Mouse (Mus musculus) right cerebral cortex, postnatal 10 days (tissue): ENCODE results near the gene Nop53.
"Not testable (repeated sequence)": the region's sequence is repeated elsewhere in the genome, so short reads cannot be mapped to it uniquely, and the experiment has no call there.

Source experiments
- DNase-seq, 2 experiments: peaks; one replicate each; pipeline ENCODE4 v3.0.0; 2021; ENCODE audit warnings: low spot score in 2 of 2

Nop53 gene

GRCm38 (mm10) chr7:15920645-15921190 lies 25.2 kb downstream of the Nop53 start:
- no peak for DNase-seq

GRCm38 (mm10) chr7:15919947-15920346 lies 25.9 kb downstream of the Nop53 start:
- DNase-seq: no peak

- peak in 1 of 2 experiments; percentile 39 for DNase-seq
Measured at GRCm38 (mm10) chr7:15918371-15918770, 27.5 kb downstream of the Nop53 start.

DNA sequence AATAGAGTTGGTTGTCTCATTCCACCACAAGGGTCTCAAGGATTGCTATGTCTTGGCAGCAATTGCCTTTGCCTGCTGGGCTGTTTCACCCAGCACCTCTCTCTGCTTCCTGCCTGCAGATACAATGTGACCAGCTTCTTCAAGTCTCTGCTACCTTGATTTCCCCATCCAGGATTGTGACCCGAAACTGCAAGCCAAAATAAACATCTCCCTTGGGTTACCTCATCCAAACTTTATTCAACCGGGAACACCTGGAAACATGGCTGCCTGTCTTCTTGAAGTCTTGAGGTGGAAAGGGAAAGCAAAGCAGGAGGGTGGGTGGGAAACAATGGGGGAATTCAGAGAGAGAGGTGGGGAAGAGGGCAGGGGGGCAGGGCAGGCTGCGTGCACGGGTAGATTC lies 28.9 kb downstream of the Nop53 start:
- DNase-seq: no peak

DNA sequence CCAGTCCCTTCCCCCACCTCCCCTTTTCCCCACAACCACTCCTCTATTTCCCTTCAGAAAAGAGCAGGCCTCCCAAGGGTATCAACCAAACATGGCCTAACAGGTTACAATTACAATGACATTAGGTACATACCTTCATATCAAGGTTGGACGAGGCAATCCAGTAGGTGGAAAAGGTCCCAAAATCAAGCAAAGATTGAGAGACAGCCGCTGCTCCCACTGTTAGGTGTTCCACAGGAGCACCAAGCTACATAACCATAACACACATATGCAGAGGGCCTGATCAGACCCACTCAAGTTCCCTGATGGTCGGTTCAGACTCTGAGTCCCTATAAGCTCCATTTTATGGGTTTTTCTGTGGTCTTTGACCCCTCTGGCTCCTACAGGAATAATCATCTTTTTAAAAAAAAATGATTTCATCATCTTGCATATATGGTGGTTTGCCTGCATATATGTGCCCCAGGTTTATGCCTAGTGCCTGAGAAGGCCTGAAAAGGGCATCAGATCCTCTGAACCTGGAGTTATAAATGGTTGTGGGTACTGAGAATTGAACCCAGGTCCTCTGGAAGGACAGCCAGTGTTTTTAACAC lies 29.6 kb downstream of the Nop53 start:
- no peak for DNase-seq

- DNase-seq: not testable (repeated sequence)
Measured at GRCm38 (mm10) chr7:15915695-15916094, 30.2 kb downstream of the Nop53 start.

- peak in 1 of 2 experiments; percentile 39 for DNase-seq
Measured at GRCm38 (mm10) chr7:15914751-15915150, 31.1 kb downstream of the Nop53 start.

- peak; percentile 49 for DNase-seq
Measured at GRCm38 (mm10) chr7:15914252-15914651, 31.6 kb downstream of the Nop53 start.

GRCm38 (mm10) chr7:15912183-15912582 lies 33.7 kb downstream of the Nop53 start:
- DNase-seq: peak; percentile 80 to 82

DNA sequence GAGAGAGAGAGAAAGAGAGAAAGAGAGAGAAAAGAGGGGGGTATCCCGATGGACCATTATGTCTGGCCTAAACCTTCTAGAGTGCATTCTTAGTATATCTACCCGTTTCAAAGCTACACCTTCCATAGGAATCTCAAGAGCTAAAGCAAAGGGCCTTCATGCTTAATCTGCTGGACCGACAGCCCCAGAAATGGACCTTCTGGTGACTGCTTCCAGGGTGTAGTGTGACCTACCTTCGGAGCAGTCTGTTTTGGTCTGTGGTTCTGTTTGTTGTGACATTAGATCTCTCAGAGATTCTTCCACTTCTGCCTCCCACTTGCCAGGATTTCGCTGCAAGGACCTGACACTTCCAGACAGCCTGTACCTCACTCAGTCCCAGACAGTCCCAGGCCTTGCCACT lies 35.4 kb downstream of the Nop53 start:
- DNase-seq: no peak

DNA sequence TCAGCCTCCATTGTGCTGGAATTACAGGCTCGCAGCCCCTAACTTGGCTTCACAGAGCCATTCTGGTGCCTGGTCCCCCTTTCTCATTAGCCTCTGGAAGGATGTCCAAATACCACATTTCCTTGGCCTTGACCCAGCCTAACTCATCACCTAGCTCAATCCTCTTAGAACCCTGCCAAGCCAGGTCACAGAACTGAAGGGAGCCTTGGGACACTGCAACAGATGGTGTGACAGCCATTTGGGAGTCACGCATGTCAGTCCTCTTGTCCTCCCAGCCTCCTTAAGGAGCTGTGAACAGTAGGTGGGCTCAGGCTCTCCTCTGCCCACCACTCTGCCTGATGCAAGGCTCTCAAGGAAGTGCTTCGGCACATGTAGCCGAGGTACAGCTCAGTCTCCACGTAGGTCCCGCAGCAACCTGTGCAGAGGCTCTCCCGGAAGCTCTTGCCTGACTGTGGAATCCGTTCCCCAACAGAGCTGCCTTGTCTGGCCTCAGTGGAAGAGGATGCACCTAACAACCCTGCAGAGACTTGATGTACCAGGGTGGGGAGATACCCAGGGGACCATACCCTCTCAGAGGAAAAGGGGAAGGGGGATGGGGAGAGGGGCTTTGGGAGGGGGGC lies 37.8 kb downstream of the Nop53 start:
- DNase-seq: no peak

- DNase-seq: no peak
Measured at GRCm38 (mm10) chr7:15906602-15907001, 39.3 kb downstream of the Nop53 start.

DNA sequence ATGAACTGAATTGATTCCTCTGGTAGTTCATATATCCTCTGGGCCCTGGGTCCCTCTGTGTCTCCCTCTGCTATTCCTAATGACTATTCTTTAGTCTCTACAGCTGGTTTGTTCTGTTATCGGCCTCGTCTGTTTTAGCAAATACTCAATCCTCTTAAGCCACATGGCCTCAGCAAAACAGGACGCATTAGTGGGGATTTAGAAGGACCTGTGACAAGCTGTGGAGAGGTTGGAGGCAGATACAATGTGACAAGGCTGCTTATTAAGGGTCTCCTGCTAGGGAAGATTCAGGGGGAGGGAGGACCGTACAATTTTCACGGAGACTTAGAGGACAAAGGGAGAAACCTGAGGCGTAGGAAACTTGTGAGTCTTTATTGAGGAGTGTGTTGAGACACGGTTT lies 40.0 kb downstream of the Nop53 start:
- DNase-seq: no peak

DNA sequence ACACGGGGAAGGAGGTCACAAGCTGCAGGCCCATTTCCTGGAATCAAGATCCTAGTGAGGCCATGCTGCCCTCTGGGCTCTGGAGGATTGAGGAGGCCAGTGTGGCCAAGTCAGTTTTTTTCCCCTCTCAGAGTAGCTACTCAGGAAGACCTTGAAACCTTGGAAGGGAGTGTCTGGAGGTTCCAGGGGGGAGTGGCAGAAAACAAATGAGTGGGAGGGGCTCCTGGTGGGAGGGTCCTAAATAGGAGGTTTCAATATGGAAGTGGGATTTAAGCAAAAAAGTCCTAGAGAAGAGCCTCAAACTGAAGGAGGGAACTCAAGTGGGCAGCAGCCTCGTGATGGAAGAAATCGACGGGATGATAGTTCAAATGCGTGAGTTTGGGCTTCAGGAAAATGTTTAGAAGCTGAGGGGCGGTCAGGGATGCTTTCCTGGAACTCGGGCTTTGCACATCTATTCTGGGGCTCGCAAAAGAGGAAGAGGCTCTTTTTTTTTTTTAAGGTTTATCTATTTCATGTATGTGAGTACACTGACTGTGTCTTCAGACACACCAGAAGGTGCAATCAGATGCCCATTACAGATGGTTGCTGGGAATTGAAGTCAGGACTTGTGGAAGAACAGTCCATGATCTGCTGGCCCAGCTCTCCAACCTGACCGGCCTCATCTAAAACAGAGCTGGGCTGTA lies 44.4 kb downstream of the Nop53 start:
- no peak for DNase-seq

DNA sequence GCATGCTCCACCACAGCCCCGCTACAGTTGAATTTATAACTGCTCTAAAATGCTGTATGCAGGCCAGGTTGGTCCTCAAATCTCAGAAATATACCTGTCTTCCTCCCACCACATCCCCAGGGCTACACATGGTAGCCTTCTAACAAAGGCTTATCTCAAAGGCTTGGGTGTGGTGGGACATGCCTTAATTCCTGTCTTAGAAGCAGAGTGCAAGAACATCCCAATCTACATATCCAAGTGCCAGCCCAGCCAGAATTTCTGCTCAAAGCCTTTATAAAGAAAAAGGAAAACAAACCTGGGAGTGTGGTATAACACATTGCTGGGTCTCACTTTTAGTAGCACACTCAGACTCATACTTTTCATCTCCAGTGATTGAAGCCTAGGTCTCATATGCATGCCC lies 51.6 kb downstream of the Nop53 start:
- DNase-seq: no peak
